Mouse (Mus musculus): ENCODE data around the gene Lamb1. TPM values are rescaled to one million over a fixed set of nuclear protein-coding genes. Genes with fewer than 3 reads are reported as not detected.

The Lamb1 gene
- total RNA-seq, 4 experiments from 2014 or later = 44.0 to 51.1 (median 48.7) TPM

DNA sequence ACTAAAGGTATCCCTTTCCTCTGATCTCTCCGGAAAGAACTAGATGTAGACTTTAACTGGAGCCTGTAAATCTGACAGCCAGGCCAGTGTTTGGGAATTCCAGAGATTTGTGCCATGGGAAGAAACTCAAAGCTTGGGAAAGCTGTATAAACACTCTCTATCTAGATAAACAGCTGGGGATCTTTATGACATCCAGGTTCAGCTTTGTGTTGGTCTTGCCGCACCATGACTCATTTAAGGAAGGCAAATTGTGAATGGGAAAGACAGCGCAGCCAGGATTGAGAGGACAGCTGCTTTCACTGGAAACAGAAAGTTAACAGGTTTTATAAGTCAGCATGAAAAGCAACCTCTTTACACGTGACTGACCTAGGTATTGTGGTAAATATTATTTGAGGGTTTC lies 12.8 kb upstream of the Lamb1 start:
- peak; percentile 13 for DNase-seq (ENCODE audit: low spot score)

DNA sequence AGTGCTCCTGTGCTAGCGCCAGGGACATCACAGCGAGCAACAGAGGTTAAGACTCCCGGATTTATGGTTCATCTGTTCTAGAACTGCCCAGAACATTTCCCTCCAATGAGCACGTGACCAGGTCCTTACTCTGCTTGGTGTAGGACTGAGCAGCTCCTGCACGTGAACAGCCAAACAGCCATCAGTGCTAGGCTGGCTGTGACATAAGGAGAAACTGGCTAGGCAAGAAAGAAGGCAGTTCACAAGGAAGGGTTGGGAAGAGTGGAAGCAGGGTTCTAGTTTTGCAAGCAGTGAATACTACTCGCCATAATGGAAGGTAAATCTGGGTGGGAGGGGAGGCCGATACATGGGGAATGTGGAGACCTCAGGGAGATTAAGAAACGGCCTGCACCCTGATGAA lies 10.1 kb upstream of the Lamb1 start:
- DNase-seq (ENCODE audit: low spot score) = no peak

DNA sequence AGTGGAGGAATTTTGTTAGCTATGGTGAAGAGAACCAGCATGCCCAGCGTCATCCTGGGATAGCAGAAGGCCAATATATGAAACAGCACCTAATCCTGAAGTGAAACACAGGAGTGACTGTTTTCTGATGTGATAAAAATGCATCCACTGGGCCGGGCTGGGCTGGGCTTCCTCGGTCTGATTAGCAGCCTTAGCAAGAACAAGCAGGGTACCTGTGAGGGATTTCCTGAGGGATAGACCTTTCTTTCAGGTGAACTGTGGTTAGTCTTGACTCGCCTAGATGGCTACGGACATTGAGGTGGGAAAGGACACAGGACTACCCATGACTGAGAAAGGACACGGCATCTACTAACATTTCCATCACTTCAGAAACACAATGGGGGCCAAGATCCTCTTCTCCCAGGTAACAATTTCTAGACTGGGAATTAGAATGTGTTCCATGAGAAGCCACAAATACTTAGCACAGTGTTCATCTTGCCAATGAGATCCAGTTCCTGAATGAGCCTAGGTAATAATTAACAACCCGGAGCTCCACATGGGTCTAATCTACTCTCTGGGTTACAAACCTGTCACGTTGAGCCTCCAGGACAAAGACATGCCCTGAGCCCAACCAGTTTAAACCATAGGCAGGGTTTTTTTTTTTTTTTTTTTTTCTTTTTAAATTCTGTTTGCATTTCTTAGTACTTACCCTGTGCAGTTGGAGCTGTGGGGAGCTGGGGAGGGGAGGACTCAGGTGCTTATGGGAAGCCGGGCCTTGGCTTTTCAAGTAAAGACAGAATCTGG lies 8.7 kb upstream of the Lamb1 start:
- no peak for DNase-seq (ENCODE audit: low spot score)

DNA sequence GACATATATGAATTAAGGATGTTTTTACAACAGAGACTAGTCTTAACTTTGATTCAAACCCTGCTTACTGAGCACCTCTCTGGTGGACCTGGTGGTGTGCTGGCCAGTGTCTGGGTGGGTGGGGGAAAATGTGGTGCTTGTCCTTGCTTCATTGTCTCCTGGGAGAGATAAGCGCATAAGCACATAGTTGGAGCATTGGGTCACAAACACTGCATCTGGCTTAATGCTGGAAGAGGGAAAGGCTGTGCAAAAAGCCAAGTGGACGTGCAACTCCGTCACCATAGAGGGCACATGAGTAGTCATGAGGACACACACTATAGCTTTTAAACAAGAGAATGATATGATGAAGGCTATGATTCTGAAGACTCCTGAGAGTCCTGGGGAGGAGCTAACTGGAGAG lies 3.2 kb upstream of the Lamb1 start:
- DNase-seq (ENCODE audit: low spot score) = no peak

DNA sequence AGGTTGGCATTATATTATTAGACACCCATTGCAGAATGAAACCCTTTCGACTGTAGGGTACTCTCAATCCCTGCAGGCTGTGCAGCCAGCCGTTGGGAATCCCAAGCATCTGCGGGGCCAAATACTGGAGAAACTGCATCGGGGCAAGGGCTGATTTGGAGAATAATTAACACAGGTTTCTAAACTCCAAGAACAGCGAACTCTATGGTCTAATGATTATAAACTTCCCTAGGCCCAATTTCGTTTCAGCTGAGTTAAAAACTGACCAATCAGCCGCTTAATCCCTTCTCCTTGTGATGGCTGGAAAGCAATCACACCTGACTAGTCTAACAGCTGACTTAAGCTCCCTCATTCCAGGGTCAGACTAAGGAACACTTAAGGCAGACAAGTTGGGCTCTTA lies 1.1 kb upstream of the Lamb1 start:
- no peak for DNase-seq (ENCODE audit: low spot score)

DNA sequence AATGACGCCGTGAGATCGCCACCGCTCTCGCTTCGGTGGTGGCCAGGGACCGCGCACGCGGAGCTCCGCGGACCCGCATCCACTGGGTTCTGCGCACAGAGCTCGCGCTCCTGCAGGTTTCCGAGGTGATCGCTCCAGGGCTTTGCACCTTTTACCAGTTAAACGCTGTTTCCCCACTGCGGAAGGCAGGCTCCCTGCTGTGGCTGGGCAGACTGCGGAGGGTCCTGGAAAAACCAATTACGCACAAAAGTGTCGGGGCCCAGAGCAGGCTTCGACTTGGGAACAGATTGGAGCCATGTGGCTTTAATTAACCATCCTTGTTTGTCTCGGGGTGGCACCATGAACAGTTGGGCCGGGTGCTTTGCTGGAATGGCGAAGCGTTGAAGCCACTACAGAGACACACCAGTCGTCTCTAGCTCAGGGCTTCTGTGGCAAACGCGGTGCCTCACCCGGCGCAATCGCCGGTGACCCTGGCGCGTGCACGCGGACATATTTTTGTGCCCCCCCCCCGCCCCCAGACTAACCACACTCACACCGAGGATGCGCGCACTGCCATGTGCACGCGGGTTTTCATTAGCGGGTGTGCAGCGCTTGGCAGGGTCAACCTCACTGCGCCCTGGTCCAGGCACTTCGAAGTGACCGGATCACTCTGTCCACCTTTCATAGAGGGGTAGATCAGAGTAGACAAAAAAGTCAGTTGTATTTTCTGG lies 843 bp downstream of the Lamb1 start:
- no peak for DNase-seq (ENCODE audit: low spot score)

DNA sequence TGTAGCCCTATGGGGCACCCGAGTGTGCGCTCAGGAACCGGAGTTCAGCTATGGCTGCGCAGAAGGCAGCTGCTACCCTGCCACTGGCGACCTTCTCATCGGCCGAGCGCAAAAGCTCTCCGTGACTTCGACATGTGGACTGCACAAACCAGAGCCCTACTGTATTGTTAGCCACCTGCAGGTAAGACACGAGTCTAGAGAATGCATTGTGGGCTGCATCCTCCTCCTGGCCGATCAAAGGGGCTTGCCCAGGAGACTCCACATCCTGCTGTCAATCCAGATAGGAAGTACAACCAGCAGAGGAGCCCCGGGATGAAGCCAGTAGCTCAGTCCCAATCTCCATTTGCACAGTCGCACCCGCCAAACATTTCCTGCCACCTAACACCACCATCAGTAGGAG lies 1.7 kb downstream of the Lamb1 start:
- DNase-seq (ENCODE audit: low spot score) = peak; percentile 57

DNA sequence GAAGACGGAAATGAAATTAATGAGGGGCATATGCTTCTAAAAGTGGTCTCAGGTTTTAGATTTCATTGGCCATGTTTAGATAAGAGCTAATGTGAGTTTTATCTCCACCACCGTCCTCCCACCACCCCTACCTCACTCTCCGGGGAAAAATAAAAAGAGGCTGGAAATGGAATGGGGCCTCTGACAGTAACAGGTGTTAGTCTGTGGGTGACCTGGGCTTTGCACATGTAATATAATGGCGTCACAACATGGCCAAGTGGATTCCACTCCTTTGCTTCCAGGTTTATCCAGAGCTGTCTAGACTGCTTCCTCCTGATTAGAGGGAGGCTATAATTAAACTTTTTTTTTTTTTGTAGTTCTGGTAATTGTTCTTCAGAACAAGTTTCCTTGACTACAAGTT lies 2.3 kb downstream of the Lamb1 start:
- DNase-seq (ENCODE audit: low spot score) = no peak

DNA sequence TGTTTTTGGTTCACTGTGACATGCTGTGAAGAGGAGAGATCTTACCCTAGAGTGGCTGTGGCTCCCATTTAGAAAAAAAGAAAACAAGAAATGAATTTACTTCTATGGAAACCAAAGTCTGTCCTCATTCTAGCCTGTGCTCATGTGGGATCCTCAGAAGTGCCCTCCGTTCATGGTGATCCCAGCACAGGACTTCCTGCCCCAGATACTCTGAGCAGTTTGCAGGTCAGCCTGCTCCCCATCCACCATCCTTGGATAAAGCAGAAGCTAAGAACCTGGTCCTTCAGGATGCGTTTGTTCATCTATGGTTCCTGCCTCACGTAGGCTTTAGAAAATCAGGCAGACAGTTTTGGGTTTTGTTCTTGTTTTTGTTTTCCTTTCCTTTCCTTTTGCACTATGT lies 3.3 kb downstream of the Lamb1 start:
- no peak for DNase-seq (ENCODE audit: low spot score)

DNA sequence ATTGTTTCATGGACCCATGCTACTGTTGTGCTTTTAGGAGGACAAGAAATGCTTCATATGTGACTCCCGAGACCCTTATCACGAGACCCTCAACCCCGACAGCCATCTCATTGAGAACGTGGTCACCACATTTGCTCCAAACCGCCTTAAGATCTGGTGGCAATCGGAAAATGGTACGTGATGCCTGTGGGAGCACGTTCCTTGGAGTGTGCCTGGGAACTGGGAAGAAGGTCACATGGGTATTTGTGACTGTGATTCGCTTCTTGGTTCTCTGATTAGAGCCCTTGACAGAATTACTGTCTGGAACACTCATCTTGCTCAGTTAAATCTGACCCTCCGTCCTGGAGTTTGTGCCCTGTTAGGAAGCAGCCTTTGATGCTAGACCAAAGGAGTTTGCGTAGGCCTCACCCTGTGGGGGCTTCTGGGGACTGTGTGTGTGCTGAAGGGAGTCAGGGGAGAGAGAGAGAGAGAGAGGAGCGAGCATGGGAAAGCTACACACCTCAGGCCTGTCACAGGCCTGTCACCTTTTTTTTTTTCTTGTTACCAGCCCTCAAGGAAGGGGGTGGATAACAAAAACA lies 4.1 kb downstream of the Lamb1 start:
- no peak for DNase-seq (ENCODE audit: low spot score)

DNA sequence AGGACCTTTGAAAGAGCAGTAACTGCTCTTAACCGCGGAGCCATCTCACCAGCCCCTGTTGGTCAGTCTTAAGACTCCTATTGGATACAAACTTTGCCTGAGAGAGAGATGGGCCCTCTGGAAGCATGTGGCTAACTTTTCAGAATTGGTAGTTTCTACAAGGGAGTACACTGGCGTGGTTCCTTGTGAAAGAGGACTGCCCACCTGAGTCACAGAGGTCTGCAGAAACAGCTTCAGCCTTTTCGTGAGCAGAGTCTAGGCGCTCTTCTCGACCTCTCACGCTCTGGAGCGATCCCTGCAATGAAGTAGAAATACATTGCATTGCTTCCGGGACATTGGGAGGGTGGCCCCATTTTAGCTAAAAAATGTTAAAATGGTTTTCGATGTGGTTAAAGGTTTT lies 5.3 kb downstream of the Lamb1 start:
- no peak for DNase-seq (ENCODE audit: low spot score)

DNA sequence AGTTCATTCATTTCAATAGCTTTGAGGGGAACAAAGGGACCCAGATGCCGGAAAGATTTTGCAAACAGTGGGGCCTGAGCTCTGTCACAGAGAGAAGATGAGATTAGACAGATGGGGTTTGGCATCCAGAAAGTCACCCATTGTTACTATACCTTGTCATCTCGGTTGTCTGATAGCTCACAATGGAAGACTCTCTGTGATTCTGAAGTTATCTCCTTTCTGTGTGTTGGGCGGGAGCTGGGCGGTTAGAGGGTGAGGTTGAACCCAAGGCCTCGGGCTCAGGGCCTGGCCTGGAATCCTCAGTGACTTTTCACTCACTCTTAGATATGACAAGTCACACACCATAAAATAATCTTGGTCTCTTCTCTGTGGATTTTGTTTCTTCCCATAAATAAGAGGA lies 5.7 kb downstream of the Lamb1 start:
- no peak for DNase-seq (ENCODE audit: low spot score)

DNA sequence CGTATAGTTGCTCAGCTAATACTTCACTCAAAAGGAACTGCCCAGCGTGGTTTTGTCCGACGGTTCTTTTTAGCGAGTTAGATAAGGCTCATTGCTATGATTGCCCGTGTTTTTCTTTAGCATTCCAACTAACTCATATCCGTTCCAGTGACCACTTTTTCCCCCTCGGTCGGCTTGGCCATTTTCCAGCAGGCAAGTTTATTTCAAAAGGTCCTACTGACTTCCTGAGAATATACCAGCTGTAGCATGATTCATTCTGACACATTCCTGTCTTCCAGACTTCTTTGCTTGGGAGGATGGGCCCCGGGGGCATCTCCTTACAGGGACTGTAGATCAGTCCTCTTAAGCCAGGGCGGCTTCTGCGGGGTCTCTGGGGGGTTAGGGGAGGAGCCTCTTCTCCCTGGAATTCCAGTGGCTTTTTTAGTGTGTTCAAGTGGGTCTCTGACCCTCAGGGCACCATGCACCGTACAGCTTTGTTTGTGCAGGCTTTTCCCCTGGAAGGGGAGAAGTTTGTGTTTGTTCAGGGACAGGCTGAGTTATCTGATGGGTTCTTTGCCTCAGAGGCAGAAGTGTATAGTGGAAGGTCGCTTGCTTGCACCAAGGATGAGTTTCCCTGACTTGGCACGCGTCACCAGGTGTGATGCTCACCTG lies 6.5 kb downstream of the Lamb1 start:
- peak; percentile 64 for DNase-seq (ENCODE audit: low spot score)

DNA sequence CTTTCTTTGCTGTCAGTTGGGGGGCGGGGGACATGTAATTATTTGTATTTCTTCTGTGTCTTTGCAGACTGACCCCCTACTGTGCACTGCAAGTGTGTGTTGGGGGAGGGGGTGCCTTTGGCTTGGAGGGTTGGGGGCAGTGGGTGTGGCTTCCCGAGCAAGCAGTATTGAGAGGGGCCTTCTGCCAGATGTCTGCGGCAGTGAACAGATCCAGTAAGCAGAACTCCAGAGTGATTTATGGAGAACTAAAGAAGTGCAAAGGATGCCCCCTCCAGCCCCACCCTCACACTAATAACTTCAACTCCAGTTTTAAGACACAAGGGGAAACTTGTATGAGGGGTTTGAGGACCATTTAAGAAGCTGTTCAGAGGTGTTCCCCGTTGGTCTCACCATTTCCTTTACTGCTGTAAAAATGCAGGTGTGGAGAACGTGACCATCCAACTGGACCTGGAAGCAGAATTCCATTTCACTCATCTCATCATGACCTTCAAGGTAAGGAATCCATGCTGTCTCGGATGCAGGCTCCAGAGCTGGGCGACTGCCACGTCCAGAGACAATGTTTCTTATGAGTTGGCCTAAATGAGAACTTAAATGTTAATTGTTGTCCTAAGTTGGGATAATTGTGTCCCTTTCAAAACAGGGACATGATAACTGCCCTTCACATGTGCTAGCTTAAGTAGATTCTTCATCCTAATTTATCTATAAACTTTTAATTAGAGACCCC lies 7.1 kb downstream of the Lamb1 start:
- DNase-seq (ENCODE audit: low spot score) = no peak

DNA sequence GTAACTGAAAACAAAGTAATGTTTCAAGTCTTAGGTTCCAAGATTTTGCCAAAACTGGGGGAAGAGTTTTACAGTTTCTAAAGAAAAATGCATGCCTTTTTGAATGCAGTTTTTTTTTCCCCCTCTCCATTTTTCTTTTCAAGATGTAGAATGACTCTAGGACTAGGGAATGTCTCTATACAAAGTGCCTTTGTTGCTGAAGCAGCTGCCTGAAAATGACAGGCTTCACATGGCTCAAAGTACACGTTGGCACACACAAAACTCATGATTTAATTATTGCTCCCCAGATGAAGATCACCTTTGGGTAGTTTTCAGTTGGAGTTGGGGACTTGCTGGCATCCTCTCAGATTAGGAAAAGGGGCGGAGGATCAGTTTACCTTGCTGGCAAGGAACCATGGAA lies 7.8 kb downstream of the Lamb1 start:
- DNase-seq (ENCODE audit: low spot score) = no peak

DNA sequence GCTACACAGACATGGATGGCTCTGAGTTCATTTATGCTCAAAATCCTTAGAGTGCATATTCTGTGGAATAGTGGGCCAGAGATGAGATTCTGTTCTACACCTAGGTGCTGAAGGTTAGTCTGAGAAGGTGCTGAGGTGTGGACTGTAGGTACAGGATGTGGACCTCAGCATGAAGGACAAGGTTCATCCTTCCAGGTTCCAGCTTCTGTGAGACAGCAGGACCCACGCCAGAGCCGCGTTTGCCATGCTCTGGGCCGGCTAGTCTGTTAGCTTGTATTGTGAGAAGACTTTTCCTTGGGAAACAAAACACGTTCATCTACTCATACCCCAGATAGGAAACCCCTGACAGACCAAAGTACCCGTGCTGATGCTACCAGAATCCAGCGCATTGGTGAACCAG lies 8.6 kb downstream of the Lamb1 start:
- DNase-seq (ENCODE audit: low spot score) = no peak

DNA sequence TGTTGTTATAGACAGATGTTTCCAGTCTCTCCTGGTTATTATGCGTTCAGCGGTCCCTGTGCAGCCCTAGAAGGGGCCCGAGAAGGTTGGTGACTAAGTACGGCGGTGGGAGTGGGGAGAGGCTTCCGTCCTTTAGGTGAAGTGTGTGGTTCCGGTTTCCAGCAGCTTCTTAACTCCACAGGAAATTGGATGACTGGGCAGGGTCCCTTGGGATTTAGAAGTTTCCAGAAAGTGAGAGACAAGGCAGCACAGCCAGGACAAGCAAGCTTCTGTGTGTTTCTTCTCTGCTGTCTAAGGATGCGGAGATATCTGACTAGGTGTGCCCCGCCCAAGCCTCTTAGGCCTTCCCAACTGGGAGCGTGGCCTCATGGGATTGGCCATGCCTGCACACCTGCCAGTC lies 10.4 kb downstream of the Lamb1 start:
- peak; percentile 65 for DNase-seq (ENCODE audit: low spot score)

DNA sequence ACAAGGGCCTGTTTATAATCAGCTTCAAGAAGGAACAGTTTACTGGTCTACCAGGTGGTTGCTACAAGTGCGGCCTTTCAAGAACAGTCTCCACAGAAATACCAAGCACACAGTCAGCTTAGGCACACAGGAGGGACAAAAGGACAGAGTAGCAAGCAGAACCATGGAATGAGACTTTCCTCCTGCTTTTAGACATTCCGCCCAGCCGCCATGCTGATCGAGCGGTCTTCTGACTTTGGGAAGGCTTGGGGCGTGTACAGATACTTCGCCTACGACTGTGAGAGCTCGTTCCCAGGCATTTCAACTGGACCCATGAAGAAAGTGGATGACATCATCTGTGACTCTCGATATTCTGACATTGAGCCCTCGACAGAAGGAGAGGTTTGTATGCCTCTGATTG lies 13.2 kb downstream of the Lamb1 start:
- no peak for DNase-seq (ENCODE audit: low spot score)

DNA sequence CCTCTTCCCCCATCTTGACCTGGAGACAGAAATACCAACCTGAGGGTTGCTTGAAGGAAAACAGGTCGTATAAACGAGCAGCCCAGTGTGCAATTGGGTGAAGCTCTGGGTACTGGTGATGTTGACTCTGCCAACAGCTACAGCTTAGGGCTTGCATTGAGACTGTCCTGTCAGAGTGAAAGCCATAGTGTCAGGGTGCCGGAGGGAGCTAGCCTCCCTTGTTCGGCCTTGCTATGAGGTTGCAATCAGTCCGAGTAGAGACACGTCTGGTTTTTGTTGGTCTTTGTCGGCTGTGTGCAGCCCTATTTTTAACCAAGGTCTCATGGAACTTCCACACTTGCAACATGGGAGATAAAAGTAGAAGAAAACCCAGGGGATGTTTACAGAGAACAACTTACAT lies 15.3 kb downstream of the Lamb1 start:
- no peak for DNase-seq (ENCODE audit: low spot score)

DNA sequence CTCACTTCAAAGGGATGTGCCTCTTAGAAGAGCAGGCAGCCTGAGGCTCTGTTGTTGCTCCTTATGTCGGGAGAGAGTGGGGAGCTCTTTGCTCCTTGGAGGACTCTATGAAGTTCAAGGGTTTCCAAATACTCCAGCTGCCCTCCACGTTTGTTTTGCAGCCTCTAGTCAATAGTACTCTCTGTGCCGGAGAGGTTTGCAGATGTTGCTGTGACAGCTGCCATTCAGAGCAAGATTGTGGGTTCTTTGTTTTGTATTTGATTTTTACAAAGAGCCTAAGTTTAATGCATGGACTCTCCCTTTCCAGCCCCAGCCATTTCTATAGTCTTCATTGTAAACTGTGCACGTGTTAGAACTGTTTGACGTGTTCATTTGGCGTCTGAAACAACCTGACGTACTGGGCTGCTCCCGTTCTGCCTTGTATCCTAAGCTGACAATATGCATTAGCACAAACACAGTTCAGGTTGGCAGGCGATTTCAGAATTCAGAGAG lies 16.1 kb downstream of the Lamb1 start:
- DNase-seq (ENCODE audit: low spot score) = no peak

DNA sequence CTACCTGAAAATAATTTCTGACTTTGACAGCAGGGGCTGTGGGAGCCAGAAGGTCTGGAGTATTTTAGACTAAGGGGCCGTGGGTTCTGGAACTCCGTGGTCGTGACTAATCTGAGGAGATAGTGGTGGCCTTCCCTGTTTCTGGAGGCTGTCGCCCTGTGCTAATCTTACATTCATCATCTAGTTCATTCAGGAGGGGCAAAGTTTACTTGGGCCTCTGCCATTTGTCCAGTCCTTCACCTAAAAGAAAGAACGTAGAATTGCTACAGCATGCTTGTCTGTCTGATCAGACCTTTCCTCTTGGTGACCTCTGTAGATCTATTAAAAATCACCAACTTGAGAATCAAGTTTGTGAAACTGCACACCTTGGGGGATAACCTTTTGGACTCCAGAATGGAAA lies 17.2 kb downstream of the Lamb1 start:
- no peak for DNase-seq (ENCODE audit: low spot score)

DNA sequence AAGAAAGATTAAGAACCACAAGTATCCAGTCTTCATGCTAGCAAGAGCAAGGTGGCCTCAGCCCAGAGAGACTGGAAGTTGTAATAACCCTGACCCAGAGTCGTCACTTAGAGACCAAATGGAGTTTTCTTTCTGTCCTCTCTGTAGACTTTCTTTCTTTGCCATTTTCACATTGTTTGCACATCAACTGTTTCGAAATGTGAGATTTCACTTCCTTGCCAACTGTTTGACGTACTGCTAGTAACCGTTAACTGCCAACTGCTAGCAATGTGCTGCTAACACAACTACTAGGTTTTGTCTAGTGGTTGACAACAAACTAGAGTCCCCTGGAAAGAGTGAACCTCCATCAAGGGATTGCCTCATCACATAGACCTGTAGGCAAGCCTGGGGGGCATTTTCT lies 18.1 kb downstream of the Lamb1 start:
- DNase-seq (ENCODE audit: low spot score) = no peak

All from heart, adult 8-10 months (tissue).